Mouse (Mus musculus) embryonic facial prominence, embryonic 11.5 days (tissue): Measurements from ENCODE around the gene Fgd6. TPM values are rescaled to one million over a fixed set of nuclear protein-coding genes. Genes with fewer than 3 reads are reported as not detected.
A peak's percentile ranks its signal among the peaks of the same experiment; 100 is the strongest.

Experiments used
- ATAC-seq: fragments of 200-750 bp; cut with Nextera tagmentation; replicated peaks from 2 replicates; pipeline ENCODE4 v1.8.0; 2017; ENCODE audit warnings: low read depth; ENCODE audit not compliant: insufficient number of reproducible peaks, low FRiP score, low TSS enrichment
- DNase-seq: peaks from one replicate; pipeline ENCODE4 v3.0.0-alpha.2; 2015; ENCODE audit warnings: low spot score
- H3K27ac ChIP-seq: fragments of 300-500 bp; sonication (generic); replicated peaks from 2 replicates; pipeline ENCODE4 v1.5.1; 2014; ENCODE audit warnings: mild to moderate bottlenecking, low read depth, low read length, control low read depth
- H3K27me3 ChIP-seq: fragments of 300-500 bp; sonication (generic); 2 replicates; pipeline ENCODE4 v1.6.1; 2014; ENCODE audit warnings: mild to moderate bottlenecking, low read length, moderate library complexity, mixed read lengths; ENCODE audit not compliant: control insufficient read depth, insufficient read depth
- H3K36me3 ChIP-seq: fragments of 300-500 bp; sonication (generic); replicated peaks from 2 replicates; pipeline ENCODE4 v1.6.1; 2014; ENCODE audit warnings: low read depth, mild to moderate bottlenecking, low read length, moderate library complexity, mixed read lengths; ENCODE audit not compliant: control insufficient read depth, insufficient read depth
- H3K4me1 ChIP-seq: fragments of 300-500 bp; sonication (generic); 2 replicates; pipeline ENCODE4 v1.6.1; 2014; ENCODE audit warnings: low read length, mixed read lengths; ENCODE audit not compliant: control insufficient read depth, insufficient read depth
- H3K4me2 ChIP-seq: fragments of 300-500 bp; sonication (generic); 2 replicates; pipeline ENCODE4 v1.6.1; 2014; ENCODE audit warnings: low read depth, mild to moderate bottlenecking, control low read depth, low read length, moderate library complexity
- H3K4me3 ChIP-seq: fragments of 300-500 bp; sonication (generic); 2 replicates; pipeline ENCODE4 v1.5.1; 2014; ENCODE audit warnings: low read depth, low read length, control low read depth
- H3K9ac ChIP-seq: fragments of 300-500 bp; sonication (generic); replicated peaks from 2 replicates; pipeline ENCODE4 v1.6.1; 2014; ENCODE audit warnings: mild to moderate bottlenecking, control low read depth, low read length
- H3K9me3 ChIP-seq: fragments of 300-500 bp; sonication (generic); replicated peaks from 2 replicates; pipeline ENCODE4 v1.6.1; 2016; ENCODE audit warnings: mild to moderate bottlenecking, low read length, inconsistent platforms, mixed read lengths; ENCODE audit not compliant: control insufficient read depth
- WGBS: fragments of 180-500 bp; shearing (Covaris S2); extraction: QIAGEN DNeasy Blood & Tissue Kit; methylation state at CpG from one replicate; pipeline ENCODE4 v1.1.7; 2014; 5-methylcytosine and 5-hydroxymethylcytosine counted together
- polyA plus RNA-seq: library from polyadenylated mRNA; unstranded; fragments of >200 nt; fragmentation: Nextera tagmentation; extraction: Ambion mirVana; gene quantifications from 2 replicates; pipeline ENCODE4 v1.2.1, GENCODE M21; 2014

Gene Fgd6
- polyA plus RNA-seq, 1 experiment from 2014 or later: 4.4 TPM

GRCm38 (mm10) chr10:94107168-94107567 lies 71.4 kb downstream of the Fgd6 start:
- 81% methylated on average over 4 of the region's 4 CpGs for WGBS
- DNase-seq (no peak), ATAC-seq (no peak)
- no peak overlapping the region for H3K4me2 ChIP-seq
- H3K27ac ChIP-seq: no peak overlapping the region
- no peaks in the 10 kb centered on the region for H3K36me3 ChIP-seq
- H3K27me3 ChIP-seq: no peaks in the 10 kb centered on the region
- no peak overlapping the region for H3K4me3 ChIP-seq
- H3K9ac ChIP-seq: no peak overlapping the region
- H3K9me3 ChIP-seq: no peaks in the 10 kb centered on the region
- no peaks in the 10 kb centered on the region; the same call in 1 of the 2 replicates for H3K4me1 ChIP-seq

DNA sequence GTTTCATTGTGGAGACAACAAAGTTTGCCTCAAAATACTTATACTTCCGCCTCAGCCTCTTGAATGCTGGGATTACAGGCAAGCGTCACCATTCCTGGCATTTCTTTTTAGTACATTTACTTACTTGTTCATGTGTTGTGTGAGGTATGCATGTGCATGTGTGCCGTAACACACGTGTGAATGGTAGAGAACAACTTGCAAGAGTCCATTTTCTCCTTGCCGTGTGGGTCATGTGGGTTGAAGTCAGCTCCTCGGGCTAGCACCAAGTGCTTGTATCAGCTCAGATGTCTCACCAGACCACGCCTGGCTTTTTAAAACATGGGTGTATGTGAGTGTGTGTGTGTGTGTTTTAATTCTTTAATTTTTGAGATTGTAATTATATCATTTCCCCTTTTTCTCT lies 71.8 kb downstream of the Fgd6 start:
- 97% methylated on average over 7 of the region's 7 CpGs for WGBS

DNA sequence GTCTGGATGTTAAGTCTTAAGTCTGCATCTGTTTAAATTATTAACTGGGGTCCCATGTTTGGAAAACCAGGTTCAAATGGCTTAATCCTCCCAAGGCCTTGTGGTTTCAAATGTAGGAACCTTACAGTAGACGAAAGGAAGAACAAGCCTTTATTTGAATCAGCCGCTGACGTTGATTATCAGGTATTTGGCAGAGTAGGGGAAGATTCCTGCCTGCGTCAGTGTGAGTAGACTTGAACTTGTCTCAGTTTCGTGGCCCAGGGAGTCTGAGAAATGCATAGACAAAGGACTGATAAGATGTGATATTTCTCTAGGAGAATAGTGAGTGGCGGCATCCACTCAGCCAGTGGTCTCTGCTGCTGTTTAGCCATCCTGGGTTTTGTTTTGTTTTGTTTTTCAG lies 73.0 kb downstream of the Fgd6 start:
- Histone ChIP-seq H3K27ac (no peak overlapping the region), H3K4me3 (no peak overlapping the region), H3K4me2 (no peak overlapping the region), H3K36me3 (no peaks in the 10 kb centered on the region), H3K9me3 (no peaks in the 10 kb centered on the region), H3K4me1 (no peaks in the 10 kb centered on the region; the same call in 1 of the 2 replicates), H3K9ac (no peak overlapping the region), H3K27me3 (no peaks in the 10 kb centered on the region)
- 92% methylated on average over 6 of the region's 6 CpGs for WGBS
- ATAC-seq (no peak), DNase-seq (no peak)

More for the DNA sequence above, 71.8 kb downstream of the Fgd6 start:
- H3K27me3 ChIP-seq: no peaks in the 10 kb centered on the region
- DNase-seq (no peak), ATAC-seq (no peak)
- no peak overlapping the region for H3K4me3 ChIP-seq
- no peaks in the 10 kb centered on the region for H3K9me3 ChIP-seq
- H3K27ac ChIP-seq: no peak overlapping the region
- H3K4me1 ChIP-seq: no peaks in the 10 kb centered on the region; the same call in 1 of the 2 replicates
- no peak overlapping the region for H3K4me2 ChIP-seq
- no peak overlapping the region for H3K9ac ChIP-seq
- H3K36me3 ChIP-seq: no peaks in the 10 kb centered on the region

DNA sequence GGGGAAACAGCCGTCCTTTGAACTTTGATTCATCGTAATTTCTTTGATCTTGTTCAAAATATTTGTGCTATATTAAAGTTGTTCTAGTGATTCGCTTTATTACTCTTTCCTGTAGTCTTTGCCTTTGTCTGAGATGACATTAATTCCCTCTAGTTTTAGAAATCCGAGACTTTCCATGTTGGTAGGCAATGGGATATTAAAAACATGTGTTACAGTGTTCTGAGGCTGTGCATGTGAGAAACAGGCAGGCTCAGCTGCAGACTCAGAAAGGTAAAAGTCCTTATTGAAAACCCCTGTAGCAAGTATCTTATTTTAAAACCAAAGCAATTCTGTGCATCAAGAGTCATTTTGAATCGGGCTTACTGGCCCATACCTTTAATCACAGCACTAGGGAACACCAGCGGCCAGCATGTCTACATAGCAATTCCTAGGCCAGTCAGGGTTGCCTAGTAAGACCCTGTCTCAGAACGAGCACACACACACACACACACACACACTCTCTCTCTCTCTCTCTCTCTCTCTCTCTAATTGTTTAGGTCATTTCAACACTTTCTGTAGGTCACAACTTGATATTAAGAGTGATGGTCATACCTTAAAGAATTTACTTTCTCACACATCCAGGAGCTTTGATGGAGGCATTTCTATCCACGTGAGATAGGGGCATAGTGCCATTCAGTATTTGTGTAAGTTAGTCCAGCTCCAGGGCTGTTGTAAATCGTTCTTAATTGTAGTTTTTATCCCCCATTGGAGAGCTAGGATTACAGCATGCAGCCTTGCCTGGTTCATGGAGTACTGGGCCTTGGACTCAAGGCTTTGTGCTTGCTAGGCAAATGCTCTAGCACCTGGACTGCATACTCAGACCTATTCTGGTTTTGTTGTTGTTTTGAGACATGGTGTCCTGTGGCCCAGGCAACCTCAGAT lies 75.3 kb downstream of the Fgd6 start:
- Histone ChIP-seq H3K36me3 (no peaks in the 10 kb centered on the region), H3K9me3 (no peaks in the 10 kb centered on the region), H3K27me3 (no peaks in the 10 kb centered on the region), H3K27ac (peak overlapping the region; percentile 67; the same call in 1 of the 2 replicates), H3K9ac (no peak overlapping the region), H3K4me2 (no peak overlapping the region), H3K4me3 (no peak overlapping the region), H3K4me1 (no peaks in the 10 kb centered on the region; the same call in 1 of the 2 replicates)
- DNase-seq (peak; percentile 75), ATAC-seq (no peak; the same call in 1 of the 2 replicates)
- 44% methylated on average over 9 of the region's 9 CpGs for WGBS

DNA sequence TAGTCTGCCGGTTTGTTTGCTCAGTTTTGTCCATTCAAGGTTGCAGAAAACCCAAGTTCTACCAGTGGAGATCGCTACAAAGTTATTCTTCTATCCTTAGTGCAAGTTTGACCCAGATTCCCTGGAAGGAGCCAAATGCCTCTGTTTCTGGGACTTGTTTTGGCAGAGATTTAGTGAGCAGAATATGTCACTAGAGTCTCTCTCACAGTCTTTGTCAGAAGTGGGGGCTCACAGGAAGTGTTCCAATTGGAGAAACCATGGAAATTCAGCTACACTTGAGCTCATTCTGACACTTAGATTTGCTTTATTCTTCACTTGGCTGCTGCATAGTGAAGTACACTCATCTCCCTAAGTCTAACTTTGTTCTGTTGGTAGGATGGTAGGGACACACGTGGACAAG lies 76.4 kb downstream of the Fgd6 start:
- Histone ChIP-seq H3K9me3 (no peaks in the 10 kb centered on the region), H3K36me3 (no peaks in the 10 kb centered on the region), H3K9ac (no peak overlapping the region), H3K4me1 (no peaks in the 10 kb centered on the region; the same call in 1 of the 2 replicates), H3K27me3 (no peaks in the 10 kb centered on the region), H3K27ac (no peak overlapping the region), H3K4me3 (no peak overlapping the region), H3K4me2 (no peak overlapping the region)
- 85% methylated on average over 3 of the region's 3 CpGs for WGBS
- no peak for DNase-seq
- ATAC-seq: no peak

GRCm38 (mm10) chr10:94115893-94116599 lies 80.2 kb downstream of the Fgd6 start:
- WGBS: 37% methylated on average over 6 of the region's 6 CpGs
- H3K9me3 ChIP-seq: no peaks in the 10 kb centered on the region
- ATAC-seq: peak; percentile 79; the same call in 1 of the 2 replicates

GRCm38 (mm10) chr10:94116781-94117340 lies 81.1 kb downstream of the Fgd6 start:
- Histone ChIP-seq H3K9ac (no peak overlapping the region), H3K27ac (no peak overlapping the region), H3K27me3 (no peaks in the 10 kb centered on the region), H3K4me3 (no peak overlapping the region), H3K36me3 (no peaks in the 10 kb centered on the region), H3K4me1 (no peaks in the 10 kb centered on the region), H3K4me2 (no peak overlapping the region), H3K9me3 (no peaks in the 10 kb centered on the region)
- ATAC-seq (no peak), DNase-seq (no peak)
- 85% methylated on average over 12 of the region's 12 CpGs for WGBS

More at GRCm38 (mm10) chr10:94115893-94116599, 80.2 kb downstream of the Fgd6 start:
- Histone ChIP-seq H3K27ac (no peak overlapping the region), H3K9ac (no peak overlapping the region), H3K4me3 (no peak overlapping the region), H3K4me1 (no peaks in the 10 kb centered on the region; the same call in 1 of the 2 replicates), H3K4me2 (no peak overlapping the region), H3K36me3 (no peaks in the 10 kb centered on the region), H3K27me3 (no peaks in the 10 kb centered on the region)
- peak; percentile 89 for DNase-seq
